ENCODE assay signal across 8 mouse cellular contexts in genomic region chr9:59353253-59353639, GRCm38 (mm10). TPM values are rescaled to one million over a fixed set of nuclear protein-coding genes. Genes with fewer than 3 reads are reported as not detected.
DNase-seq lines count a peak whose midpoint lies in the region; ATAC-seq lines count a peak whose summit lies in the region.

Bbs4 (minus strand) TSS chr9:59353508.

- peaks cover 4% of the 10 kb centered on the region for H3K4me1 ChIP-seq in hindbrain, embryonic 12.5 days

- no peaks in the 10 kb centered on the region for H3K27me3 ChIP-seq in hindbrain, embryonic 12.5 days

- H3K4me2 ChIP-seq in hindbrain, embryonic 12.5 days (replicated peaks): peak within 1 kb of the TSS; percentile 60

- peak within 1 kb of the TSS; percentile 79 for H3K4me3 ChIP-seq in hindbrain, embryonic 12.5 days

- WGBS in hindbrain, embryonic 12.5 days: under 1% methylated on average over 32 of the region's 32 CpGs

- H3K27ac ChIP-seq in hindbrain, embryonic 12.5 days: peak within 1 kb of the TSS; percentile 90

- H3K36me3 ChIP-seq in hindbrain, embryonic 12.5 days: no peaks in the 10 kb centered on the region

- H3K9me3 ChIP-seq in hindbrain, embryonic 12.5 days (replicated peaks): no peaks in the 10 kb centered on the region

- ATAC-seq in hindbrain, embryonic 12.5 days (ENCODE audit: low FRiP score): peak; percentile 94

- peak within 1 kb of the TSS; percentile 87 for H3K9ac ChIP-seq in hindbrain, embryonic 12.5 days

- DNase-seq in MN1 (ENCODE audit: low spot score): peak; percentile 91
- peak; percentile 88 for DNase-seq in cerebellum, adult 9-10 months
- DNase-seq in frontal cortex, adult 2 months (ENCODE audit: extremely low spot score in 1 of 2, low spot score in 1 of 2): peak; percentile 75 to 92
- DNase-seq in layer of hippocampus, postnatal 14 days (ENCODE audit: low spot score in 2 of 2): peak; percentile 74 to 87
- DNase-seq in lung, postnatal 14 days: peak; percentile 95
- DNase-seq in retina, adult 2 months (ENCODE audit: low read depth, low spot score): peak; percentile 80
- DNase-seq in thymus, postnatal 36 days: peak; percentile 93

RNA-seq across cellular contexts. Expression of gene Bbs4, which starts in this region (rescaled TPM):
- 34.4 and 37.3 TPM in 2 replicates for polyA plus RNA-seq in frontal cortex, adult 2 months (2012; rRNA removed)
- 25.4 and 29.5 TPM in 2 replicates for polyA plus RNA-seq in hindbrain, embryonic 12.5 days (2016; fragmentation: Nextera tagmentation; extraction: Ambion mirVana)
- total RNA-seq in layer of hippocampus, postnatal 14 days (2021): 10 to 100 TPM; 31.8 to 33.4 TPM

Comparison
In these comparisons a context has a peak if more than half of its experiments do, and no peak if none do; other contexts are left out.
1. Peak in every context shown above with its lines: DNase-seq, ATAC-seq, H3K4me3 ChIP-seq and H3K27ac ChIP-seq.